Mouse (Mus musculus) embryo, embryonic 10.5 days (tissue): ENCODE data around the gene Srrm1.

Experiments
- DNase-seq: peaks from one replicate; pipeline ENCODE4 v3.0.0-alpha.2; 2015; ENCODE audit warnings: low spot score

The Srrm1 gene

GRCm38 (mm10) chr4:135271881-135272616, 81.1 kb downstream of the Srrm1 start:
- DNase-seq: peak; percentile 83

- DNase-seq: peak; percentile 59
These were observed 81.7 kb downstream of the Srrm1 start for GRCm38 (mm10) chr4:135271419-135271828.
